Mouse (Mus musculus) liver, postnatal 0 days (tissue): Measurements from ENCODE around the gene Ccdc58.

Experiments
- CTCF ChIP-seq: sonication (generic); IDR thresholded peaks from 2 replicates; pipeline ENCODE4 v1.5.1; 2016; ENCODE audit warnings: antibody characterized with exemption, low read depth
- EP300 ChIP-seq: IDR thresholded peaks from 2 replicates; pipeline ENCODE4 v1.6.1; 2016; ENCODE audit warnings: antibody characterized with exemption, low read depth, mild to moderate bottlenecking

DNA sequence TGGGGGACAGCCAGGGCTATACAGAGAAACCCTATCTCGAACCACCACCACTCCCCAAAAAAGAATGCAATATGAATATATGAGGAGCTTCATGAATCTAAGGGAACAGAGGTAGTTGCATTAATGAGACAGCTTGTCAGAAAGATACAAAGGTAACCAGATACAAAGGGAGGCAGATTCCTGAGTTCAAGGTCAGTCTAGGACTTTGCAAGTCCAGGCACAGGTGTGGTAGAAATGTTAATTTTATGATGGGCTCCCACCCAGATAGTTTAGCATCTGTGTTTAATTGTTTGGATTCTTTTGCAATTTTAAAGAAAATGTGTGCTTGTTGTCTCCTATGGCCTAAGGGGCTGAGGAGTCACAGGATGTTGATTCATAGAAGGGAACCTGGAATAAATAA, 30.7 kb downstream of the Ccdc58 start:
- TF ChIP-seq CTCF (no peak), EP300 (no peak)
